Mouse (Mus musculus): ENCODE measurements around the gene Erlin1.

Gene Erlin1

GRCm38 (mm10) chr19:43995427-43995826 lies 74.2 kb downstream of the Erlin1 start:
- no peak for DNase-seq

- no peak for DNase-seq
These were observed 77.1 kb downstream of the Erlin1 start for GRCm38 (mm10) chr19:43992464-43992863.

GRCm38 (mm10) chr19:43990362-43990761 lies 79.2 kb downstream of the Erlin1 start:
- DNase-seq, result no peak

- DNase-seq, result no peak
These were observed 83.4 kb downstream of the Erlin1 start, which contains the start of gene Cpn1 for GRCm38 (mm10) chr19:43986069-43986794. Gene Cpn1, minus strand, starts transcription at chr19:43986556.

Data from cerebellum, adult 9-10 months (tissue).